Mouse (Mus musculus): ENCODE results near the gene Larp6. TPM values are rescaled to one million over a fixed set of nuclear protein-coding genes. Genes with fewer than 3 reads are reported as not detected.

The Larp6 gene
- polyA plus RNA-seq (2012; rRNA removed), result 0.84 and 0.94 TPM in 2 replicates

DNA sequence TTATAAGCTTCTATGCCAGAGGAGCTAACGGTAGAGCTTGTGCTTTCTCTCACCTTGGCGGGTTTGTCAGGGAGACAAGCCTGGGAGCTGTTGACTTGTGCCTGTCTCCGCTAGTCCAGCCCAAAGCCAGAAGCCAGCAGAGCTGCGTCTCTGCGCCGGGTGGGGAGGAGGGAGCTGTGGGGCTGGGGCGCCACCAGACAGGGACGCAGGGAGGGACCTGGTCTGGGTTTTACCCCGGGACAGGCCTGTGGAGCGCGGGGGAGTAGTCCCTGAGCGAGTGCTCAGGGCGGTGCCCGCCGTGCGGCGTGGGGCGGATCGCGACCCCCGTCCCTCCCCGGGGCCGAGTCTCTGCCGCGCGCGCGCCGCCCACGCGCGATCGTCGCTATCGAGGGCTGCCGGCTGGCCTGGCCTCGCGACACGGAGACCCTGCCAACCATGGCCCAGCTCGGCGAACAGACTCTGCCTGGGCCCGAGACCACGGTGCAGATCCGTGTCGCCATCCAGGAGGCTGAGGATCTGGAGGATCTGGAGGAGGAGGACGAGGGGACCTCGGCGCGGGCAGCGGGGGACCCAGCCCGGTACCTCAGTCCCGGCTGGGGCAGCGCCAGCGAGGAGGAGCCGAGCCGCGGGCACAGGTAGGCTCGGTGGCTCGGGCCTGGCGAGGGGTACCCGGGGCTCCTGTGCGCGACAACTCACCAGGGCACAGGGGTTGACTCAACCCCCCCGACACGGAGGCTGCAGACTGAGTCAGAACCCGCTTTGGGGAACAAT lies at the start of gene Larp6:
Gene Larp6 (plus strand): TSS at position 219 of the 771 bp plus-strand sequence.
- DNase-seq (ENCODE audit: low read depth), result no peak

DNA sequence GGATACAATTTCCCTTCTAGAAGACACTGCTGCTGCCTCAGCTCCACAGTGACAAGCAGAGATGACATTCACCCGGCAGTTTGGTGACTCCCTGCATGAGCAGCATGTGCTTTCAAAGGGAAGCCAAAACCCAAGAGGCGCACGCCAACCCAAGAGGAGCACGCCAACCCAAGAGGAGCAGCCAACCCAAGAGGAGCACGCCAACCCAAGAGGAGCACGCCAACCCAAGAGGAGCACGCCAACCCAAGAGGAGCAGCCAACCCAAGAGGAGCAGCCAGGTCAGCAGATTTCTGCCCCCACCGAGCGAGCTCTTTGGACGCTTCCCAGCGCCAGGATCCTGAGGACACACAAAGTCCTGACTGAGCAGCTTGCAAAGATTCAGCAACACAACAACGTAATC lies 48.4 kb upstream of the Larp6 start:
- no peak for DNase-seq (ENCODE audit: low read depth)

DNA sequence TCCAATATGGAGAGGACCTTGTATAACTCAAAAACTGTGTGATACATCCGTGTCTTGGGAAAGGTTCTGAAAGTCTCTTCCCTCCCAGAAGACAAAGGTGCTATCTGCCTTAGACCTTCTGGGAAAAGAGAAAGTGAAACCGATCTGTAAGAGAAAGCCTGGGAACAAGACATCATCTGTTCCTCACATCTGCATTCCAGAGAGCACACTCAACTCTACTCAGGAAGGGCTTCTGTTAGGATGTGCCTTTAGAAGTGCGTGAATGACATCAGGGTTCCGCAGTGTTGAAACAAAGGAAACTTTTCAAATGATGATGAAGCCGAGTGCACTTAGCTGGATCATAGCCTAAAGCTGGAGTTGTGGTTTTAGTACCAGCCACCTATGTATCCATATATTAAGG lies 47.9 kb upstream of the Larp6 start:
- no peak for DNase-seq (ENCODE audit: low read depth)

GRCm38 (mm10) chr9:60665535-60665934 lies 47.3 kb upstream of the Larp6 start:
- DNase-seq (ENCODE audit: low read depth), result no peak

- no peak for DNase-seq (ENCODE audit: low read depth)
Measured at GRCm38 (mm10) chr9:60668886-60669285, 43.9 kb upstream of the Larp6 start.

GRCm38 (mm10) chr9:60672568-60672967 lies 40.2 kb upstream of the Larp6 start:
- no peak for DNase-seq (ENCODE audit: low read depth)

- no peak for DNase-seq (ENCODE audit: low read depth)
Measured at GRCm38 (mm10) chr9:60674780-60675179, 38.0 kb upstream of the Larp6 start.

- no peak for DNase-seq (ENCODE audit: low read depth)
Measured at GRCm38 (mm10) chr9:60676429-60676828, 36.4 kb upstream of the Larp6 start.

- DNase-seq (ENCODE audit: low read depth), result no peak
Measured at GRCm38 (mm10) chr9:60678913-60679312, 33.9 kb upstream of the Larp6 start.

DNA sequence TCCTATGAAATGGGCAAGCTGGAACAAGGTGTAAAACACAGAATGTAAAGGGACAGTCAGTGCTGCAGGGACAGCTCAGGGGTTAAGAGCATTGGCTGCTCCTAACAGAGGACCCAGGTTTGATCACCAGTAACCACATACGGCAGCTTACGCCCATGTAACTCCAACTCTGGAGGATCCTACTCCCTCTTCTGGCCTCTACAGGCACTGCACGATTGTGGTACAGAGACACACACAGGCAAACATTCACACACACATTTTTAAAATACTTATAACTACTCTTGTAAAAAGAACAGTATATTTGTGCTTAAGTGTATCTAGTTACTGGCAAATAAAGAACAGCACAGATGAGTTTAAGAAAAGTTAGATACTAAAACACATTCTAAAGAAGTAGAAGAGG lies 31.8 kb upstream of the Larp6 start:
- no peak for DNase-seq (ENCODE audit: low read depth)

DNA sequence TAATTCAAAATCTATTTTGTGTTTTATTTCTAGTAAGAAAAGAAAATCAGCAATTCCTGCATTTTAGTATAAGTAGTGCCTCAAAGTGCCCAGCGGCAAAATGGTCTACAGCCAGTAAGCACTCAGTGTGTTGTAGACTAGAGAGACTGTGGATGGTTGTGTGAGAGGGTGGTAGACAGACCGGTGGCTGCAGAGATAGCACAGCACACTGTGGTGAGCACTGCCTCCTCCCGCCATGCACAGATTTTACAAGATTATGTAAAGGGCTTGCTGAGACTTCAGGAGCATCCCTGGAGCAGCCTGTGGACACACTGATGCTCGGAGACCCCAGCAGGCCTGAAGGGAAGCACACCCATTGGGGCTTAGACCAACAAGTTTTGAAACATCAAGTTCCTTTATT lies 30.0 kb upstream of the Larp6 start:
- DNase-seq (ENCODE audit: low read depth), result no peak

- no peak for DNase-seq (ENCODE audit: low read depth)
Measured at GRCm38 (mm10) chr9:60687415-60687814, 25.4 kb upstream of the Larp6 start.

DNA sequence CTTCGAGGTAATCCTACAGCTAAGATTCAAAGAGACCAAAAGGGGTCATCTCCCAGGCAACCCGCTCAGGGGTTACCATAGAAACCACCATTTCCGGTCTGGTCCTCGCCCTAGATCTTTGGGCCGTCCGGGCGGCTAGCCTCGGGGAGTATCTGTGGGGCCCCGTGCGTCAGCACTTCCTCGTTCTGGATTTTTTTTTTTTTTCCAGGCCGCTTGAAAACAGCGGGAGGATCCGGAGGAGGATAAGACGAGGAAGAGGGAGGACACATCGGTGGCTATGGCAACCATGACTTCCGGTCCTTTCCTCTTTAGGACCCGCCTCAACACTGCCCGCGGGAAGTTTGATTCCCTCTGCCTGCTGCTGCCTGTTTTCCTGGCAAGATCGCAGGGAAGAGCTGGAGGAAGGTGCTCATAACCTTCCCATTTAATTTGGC lies 24.9 kb upstream of the Larp6 start, which contains the start of gene Lrrc49:
Gene Lrrc49 (minus strand): TSS at position 268 of the 434 bp plus-strand sequence.
- DNase-seq (ENCODE audit: low read depth), result peak; percentile 47

GRCm38 (mm10) chr9:60692624-60693023 lies 20.2 kb upstream of the Larp6 start:
- no peak for DNase-seq (ENCODE audit: low read depth)

DNA sequence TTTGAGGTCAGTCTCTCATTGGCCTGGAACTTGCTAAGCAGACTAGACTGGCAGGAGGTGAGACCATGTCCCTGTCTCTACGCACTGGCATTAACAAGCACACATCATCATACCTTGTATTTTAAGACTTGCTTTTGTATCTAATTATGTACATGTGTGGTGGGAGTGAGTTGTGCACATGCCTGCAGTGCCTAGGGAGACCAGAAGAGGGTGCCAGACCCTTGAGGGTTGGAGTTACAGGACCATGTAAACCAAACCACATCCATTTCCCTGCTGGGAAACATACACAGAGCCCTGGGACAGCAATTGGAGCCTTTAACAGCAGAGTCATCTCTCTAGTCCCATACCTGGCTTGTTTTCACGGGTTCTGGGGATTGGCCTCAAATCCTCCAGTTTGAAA lies 18.8 kb upstream of the Larp6 start:
- DNase-seq (ENCODE audit: low read depth), result no peak

DNA sequence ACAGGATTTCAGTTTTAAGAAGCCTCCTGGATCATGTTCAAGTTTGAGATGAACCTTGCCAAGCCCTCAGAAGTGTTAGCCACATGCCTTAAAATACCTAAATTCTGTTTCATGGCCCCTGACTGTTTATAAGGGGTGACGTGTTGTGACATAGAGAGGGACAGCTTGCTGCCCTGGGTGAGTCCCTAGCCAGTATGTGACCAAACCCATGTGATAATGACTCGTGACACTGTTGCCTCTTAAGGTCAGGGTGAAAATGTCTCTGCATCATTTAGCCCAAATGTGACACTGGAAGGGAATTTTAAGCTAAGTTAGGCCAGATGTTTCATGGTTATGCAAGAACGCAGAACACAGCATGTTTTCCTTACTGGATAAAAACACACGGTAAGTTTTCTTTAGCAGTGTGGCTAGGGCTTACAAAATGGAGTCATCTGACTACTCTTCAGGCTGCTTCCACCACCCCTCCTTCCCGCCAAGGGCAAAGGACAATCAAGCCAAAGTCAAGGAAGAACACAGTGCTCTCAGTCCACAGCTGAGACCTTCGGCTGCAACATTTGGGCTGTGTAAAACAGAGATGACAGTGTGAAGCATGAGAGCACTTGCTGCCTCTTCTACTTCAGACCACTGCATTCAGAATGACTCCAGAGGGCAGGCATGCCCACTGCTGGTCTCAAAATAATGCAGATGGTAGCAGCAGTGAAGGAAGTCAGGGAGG lies 16.4 kb upstream of the Larp6 start:
- DNase-seq (ENCODE audit: low read depth), result no peak

GRCm38 (mm10) chr9:60699581-60700231 lies 13.1 kb upstream of the Larp6 start:
- DNase-seq (ENCODE audit: low read depth), result no peak

DNA sequence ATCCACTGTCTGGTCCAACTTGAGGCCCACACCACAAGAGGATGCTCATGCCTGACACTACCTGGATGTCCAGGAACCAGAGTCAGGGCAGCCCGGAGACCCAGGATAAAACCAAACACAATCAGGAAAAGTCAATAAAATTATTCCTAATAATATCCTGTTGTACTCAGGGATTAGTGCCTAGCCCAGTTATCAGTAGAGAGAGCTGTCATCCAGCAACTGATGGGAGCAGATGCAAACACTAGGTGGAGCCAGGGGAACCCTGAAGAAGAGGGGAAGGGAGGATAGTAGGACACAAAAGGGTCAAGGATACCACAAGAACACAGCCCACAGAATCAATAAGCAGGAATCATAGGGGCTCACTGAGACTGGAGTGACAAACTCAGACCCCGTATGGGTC lies 5.2 kb upstream of the Larp6 start:
- no peak for DNase-seq (ENCODE audit: low read depth)

GRCm38 (mm10) chr9:60708606-60709005 lies 4.2 kb upstream of the Larp6 start:
- no peak for DNase-seq (ENCODE audit: low read depth)

GRCm38 (mm10) chr9:60709721-60710120 lies 3.1 kb upstream of the Larp6 start:
- no peak for DNase-seq (ENCODE audit: low read depth)

DNA sequence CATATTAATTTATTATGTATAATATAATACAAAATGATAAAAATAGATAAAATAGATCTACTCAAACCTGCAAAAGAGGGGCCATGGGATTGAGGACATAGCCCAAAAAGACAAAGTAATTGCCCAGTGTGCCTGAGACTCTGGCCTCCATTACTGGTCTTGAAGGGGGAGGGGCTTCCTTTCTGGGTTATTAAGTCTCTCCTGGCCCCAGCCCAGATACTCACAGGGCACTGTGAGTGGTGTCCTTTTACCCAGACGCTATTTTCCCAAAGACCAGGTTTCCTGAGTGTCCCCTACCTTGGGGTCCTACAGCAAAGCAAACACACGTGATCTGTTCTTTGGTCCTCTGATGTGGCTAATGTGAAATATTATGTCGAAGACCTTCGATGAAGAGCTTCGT lies 778 bp upstream of the Larp6 start:
- no peak for DNase-seq (ENCODE audit: low read depth)

- no peak for DNase-seq (ENCODE audit: low read depth)
Measured at GRCm38 (mm10) chr9:60713616-60714015, 827 bp downstream of the Larp6 start.

DNA sequence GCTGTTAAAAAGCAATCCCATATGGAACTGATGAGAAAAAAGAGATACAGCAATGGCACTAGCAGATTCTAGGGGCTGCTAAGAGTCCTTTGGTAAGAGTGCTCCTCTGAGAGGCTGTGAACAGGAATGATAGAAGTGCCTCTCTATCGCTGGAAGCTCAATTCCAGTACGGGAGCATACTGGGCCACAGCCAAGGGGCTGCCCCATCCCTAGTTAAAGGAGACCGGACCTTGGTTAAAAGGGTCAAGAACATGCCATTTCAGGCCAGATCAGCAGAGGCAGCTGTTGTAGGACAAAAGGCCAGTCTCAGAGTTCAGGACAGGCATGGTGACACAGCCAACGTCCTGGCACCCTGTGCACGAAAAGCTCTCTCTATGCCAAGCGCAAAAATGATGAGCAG lies 1.4 kb downstream of the Larp6 start:
- DNase-seq (ENCODE audit: low read depth), result no peak
